Mouse (Mus musculus): Measurements from ENCODE around the gene Prok2. TPM values are rescaled to one million over a fixed set of nuclear protein-coding genes. Genes with fewer than 3 reads are reported as not detected.

Gene Prok2
- not detected for total RNA-seq (2023)

DNA sequence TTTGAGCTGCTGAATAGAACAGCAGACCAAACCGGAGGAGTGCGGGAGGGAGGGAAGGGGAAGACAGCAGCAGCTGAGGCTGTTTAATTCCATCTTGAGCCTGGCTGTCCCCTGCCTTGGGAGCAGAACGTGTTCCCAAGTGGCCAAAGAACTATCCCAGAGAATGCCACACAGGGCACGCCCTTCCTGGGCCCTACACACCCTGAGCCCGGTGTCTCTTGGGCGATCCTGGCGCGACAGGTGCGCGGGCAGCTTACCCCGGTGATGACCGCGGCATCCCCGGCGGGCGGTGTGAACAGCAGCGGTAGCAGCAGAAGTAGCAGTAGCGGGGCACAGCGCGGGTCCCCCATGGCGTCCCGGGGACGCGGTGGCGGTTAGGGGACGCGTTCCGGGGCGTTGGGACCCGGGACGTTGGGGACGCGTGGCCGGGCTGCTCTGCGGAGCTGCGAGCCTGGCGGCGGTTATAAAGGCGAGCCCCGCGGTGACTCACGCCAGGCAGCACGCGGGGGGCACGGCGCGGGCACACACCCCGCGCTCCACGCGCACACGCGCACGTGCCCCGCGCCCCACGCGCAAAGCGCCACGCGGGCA is at the start of gene Prok2:
Prok2 (minus strand) TSS at position 422 of the 591 bp plus-strand sequence.

GRCm38 (mm10) chr6:99692206-99692915 is 33.8 kb downstream of the Prok2 start, which contains the start of gene Gpr27:
Gene Gpr27, plus strand, starts transcription at chr6:99692679.

DNA sequence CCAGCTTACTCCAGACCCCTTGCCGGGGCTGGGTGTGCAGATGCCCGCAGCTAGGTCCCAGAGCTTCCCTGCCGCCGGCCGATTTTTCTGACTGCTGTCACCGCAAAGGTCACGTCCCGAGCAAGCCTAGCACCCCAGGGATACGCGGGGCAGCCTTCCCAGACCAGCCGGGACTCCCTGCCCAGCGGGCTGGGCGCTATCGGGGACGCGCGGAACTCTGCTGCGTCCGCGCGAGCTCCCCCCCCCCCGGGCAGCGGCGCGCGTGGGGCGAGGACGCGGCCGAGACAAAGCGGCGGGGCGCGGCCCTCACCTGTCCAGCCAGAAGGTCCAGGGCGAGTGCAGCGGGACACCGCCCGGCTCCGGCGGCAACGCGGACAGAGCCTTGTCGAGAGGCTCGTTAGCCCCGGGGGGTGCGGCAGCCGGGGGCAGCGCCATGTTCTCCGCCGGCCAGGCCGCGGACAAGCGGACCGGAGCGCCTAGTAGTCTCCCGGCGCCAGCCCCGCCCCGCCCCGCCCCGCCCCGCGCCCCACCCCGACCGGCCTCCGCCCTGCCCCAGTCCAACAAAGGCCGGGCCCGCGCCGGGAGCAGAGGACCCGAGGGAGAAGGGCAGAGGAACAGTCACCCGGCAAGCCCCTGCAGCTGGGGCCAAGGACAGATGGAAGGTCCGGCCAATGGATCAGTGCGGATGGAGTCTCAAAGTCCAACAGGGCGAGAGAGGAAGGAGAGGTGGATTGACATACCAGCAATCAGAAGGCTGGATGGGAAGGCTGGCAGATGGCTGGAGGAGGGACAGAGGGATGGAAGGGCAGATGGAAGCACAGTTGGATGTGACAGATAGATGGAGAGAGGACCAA is 59.6 kb downstream of the Prok2 start, which contains the start of the genes Eif4e3 and Gm20696:
Eif4e3 (minus strand) TSS at position 454 of the 854 bp plus-strand sequence.
Gm20696 (minus strand) TSS at position 480 of the 854 bp plus-strand sequence.

Other genes with a start within 250 kb of the Prok2 start
- gene Foxp1, start 203.7 kb downstream of the Prok2 start, total RNA-seq (2023) = 719 TPM
- gene Eif4e3, start 59.6 kb downstream of the Prok2 start, total RNA-seq (2023) = 5.7 TPM
- 52.8 TPM for gene Gm20696, start 59.6 kb downstream of the Prok2 start, total RNA-seq (2023)
- gene Gpr27, start 33.7 kb downstream of the Prok2 start, total RNA-seq (2023) = not detected

Data from CD8-positive naive resting alpha-beta T cell, adult 57 days (primary cell).